Mouse (Mus musculus): ENCODE data around the gene Samd13.

DNA sequence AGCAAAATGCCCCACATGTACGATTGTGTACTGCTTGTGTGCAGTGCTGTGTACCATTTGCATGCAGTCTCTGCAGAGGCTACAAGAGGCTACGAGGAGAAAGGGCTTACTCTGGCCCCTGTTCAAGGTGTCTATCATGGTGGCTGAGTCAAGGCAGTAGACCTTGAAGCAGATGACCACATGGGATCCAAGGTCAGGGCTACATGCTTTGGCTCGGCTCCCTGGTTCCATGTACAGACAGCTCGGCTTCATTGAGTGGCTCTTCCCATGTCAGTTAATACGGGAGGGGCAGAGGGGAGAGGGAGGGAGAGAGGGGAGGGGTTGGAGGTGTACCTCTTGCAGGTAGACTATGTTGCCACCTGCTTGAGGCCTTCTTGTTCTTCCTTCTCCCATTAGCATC, 33.0 kb downstream of the Samd13 start:
- no peak for TF ChIP-seq GATA1 (IDR thresholded peaks at IDR 0.05; ENCODE audit: borderline replicate concordance, low read length)
- no peak for TF ChIP-seq FLI1 (IDR thresholded peaks at IDR 0.05; ENCODE audit: low read length)

Measured in megakaryocyte, embryonic 14.5 days (primary cell).